Comparison of ENCODE assay signal across 1 mouse cellular context in genomic region chr7:19754065-19754464, GRCm38 (mm10).
TF ChIP-seq lines count a peak whose summit lies in the region.

No protein-coding gene starts in this region.

TF ChIP-seq in MEL, 35 proteins besides CTCF, POLR2A, EP300 and RAD21:
- no peak for TF ChIP-seq MAFK (IDR thresholded peaks at IDR 0.05; ENCODE audit: borderline replicate concordance, low read depth, low read length)
- TF ChIP-seq MYC (IDR thresholded peaks at IDR 0.05; ENCODE audit: low read depth, low read length) = no peak
- TF ChIP-seq ZMIZ1 (IDR thresholded peaks at IDR 0.05; ENCODE audit: low read depth, low read length) = no peak
- no peak for TF ChIP-seq CHD2 (IDR thresholded peaks at IDR 0.05; ENCODE audit: low read length)
- no peak for TF ChIP-seq HCFC1 (IDR thresholded peaks at IDR 0.05; ENCODE audit: low read depth, low read length)
- no peak for TF ChIP-seq USF2 (IDR thresholded peaks at IDR 0.05; ENCODE audit: borderline replicate concordance in 1 of 2, insufficient read depth in 1 of 2, low read depth in 1 of 2, low read length in 2 of 2)
- TF ChIP-seq BHLHE40 (IDR thresholded peaks at IDR 0.05; ENCODE audit: borderline replicate concordance, low read depth, low read length) = no peak
- TF ChIP-seq RCOR1 (IDR thresholded peaks at IDR 0.05; ENCODE audit: low read depth, low read length) = no peak
- TF ChIP-seq ZKSCAN1 (IDR thresholded peaks at IDR 0.05; ENCODE audit: low read depth, low read length) = no peak
- no peak for TF ChIP-seq GATA1 (IDR thresholded peaks at IDR 0.05; ENCODE audit: low read depth, low read length)
- TF ChIP-seq TBP (IDR thresholded peaks at IDR 0.05; ENCODE audit: low read depth, low read length) = no peak
- no peak for TF ChIP-seq ZNF384 (IDR thresholded peaks at IDR 0.05; ENCODE audit: low read depth, low read length)
- TF ChIP-seq E2F4 (IDR thresholded peaks at IDR 0.05; ENCODE audit: borderline replicate concordance, low read depth, low read length) = no peak
- TF ChIP-seq ELF1 (IDR thresholded peaks at IDR 0.05; ENCODE audit: low read depth, low read length) = no peak
- no peak for TF ChIP-seq NRF1 (IDR thresholded peaks at IDR 0.05; ENCODE audit: insufficient read depth, low read depth, low read length, poor library complexity, severe bottlenecking)
- no peak for TF ChIP-seq ETS1 (IDR thresholded peaks at IDR 0.05; ENCODE audit: low read depth, low read length)
- no peak for TF ChIP-seq GABPA (IDR thresholded peaks at IDR 0.05; ENCODE audit: low read depth, low read length)
- no peak for TF ChIP-seq USF1 (IDR thresholded peaks at IDR 0.05; ENCODE audit: low read depth, low read length)
